Mouse (Mus musculus) adrenal gland, adult 2 months (tissue): Measurements from ENCODE around the gene Ppp1r15b. TPM values are rescaled to one million over a fixed set of nuclear protein-coding genes. Genes with fewer than 3 reads are reported as not detected.

Source experiments
- DNase-seq: peaks from one replicate; pipeline ENCODE4 v3.0.0; 2021
- polyA plus RNA-seq: library from polyadenylated mRNA; depleted of rRNA; stranded (reverse); fragments of >200 nt; gene quantifications from 2 replicates; pipeline ENCODE4 v1.2.3, GENCODE M21; 2012
- total RNA-seq, 2 experiments: library from RNA; stranded (reverse); gene quantifications; 2 replicates each; pipeline ENCODE4 v1.2.3; 2021

The Ppp1r15b gene
- total and polyA plus RNA-seq, 3 experiments = 34.1 to 90.2 (median 89.6) TPM

DNA sequence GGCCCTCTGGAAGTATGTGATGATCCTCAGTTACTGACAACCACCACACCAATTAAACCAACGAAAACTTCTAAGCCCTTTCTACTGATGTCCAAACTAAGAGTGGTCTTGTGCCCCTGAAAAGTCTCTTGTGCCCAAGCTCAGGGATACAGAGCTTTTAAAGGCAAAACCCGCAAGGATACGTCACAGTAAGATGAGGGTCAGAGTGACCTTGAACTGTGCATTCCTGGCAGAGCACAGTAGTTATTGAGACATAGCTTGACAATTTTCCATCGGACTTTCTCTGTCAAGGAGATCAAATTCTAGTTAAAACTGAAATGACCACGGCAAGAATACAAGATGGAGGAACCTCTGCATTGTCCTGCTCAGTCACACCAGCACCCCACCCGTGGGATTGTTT is 9.7 kb upstream of the Ppp1r15b start:
- peak; percentile 44 for DNase-seq

DNA sequence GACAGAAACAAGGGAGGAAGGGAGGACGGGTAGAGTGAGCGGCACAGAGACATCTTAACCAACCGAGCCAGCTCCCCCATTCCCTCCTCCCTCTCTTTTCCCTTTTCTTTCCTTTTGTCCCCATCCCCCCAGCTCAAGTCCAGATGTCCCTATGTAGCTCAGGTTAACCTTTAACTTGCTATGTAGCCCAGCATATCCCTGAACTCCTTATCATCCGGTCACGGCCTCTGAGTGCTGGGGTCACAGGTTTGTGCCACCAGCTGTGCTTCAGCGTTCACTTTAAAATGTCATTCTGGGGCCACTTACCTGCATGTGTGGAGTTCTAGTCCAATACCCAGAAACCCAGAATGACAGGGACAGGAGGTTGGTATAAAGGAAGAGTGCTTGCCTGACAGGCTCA is 6.8 kb upstream of the Ppp1r15b start:
- no peak for DNase-seq

DNA sequence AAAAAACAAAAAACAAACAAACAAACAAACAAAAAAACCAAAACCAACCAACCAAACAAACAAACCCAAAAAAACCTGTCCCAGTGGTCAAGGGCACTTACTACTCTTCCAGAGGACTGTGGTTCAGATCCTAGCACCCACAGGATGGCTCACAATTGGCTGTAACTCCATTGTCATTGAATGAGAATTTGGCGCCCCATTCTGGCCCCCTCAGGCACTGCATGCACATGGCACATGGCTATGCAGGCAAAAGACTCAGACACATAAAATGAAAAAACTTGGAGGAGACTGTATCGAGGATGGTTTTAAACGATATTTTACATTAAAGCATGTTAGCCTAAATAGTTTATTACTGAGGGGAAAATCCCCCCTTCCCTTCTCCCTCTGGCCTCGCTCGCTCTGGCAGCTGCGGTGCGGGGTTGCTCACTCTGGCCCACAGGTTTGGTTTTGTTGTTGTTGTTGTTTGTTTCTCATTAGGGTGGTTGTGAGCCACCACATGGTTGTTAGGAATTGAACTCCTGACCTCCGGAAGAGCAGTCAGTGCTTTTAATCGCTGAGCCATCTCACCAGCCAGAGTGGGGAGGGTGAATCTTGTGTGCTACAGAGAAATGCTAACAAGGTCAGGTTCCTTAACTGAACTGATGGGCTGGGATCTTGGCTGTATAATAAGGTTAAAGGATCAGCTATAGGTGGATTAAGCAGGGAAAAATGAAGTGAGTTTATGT is 5.1 kb upstream of the Ppp1r15b start:
- no peak for DNase-seq

DNA sequence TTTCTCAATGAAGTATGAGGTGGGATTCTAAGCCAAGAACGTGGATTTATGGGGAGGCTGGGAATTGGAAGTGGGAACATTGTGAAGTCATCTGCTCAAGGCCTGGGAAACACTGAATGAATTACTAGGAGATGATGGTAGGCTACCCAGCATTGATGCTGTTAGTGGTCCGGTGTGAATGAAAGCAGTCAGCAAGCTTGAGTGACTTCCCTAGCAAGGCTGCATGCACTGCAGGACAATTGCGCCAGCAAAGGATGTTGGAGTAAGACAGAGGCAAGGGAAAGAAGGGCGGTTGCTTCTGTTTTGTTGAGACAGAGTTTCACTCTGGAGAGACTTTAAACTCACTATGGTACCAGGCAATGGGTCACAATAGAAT is 4.6 kb upstream of the Ppp1r15b start:
- DNase-seq = no peak

- DNase-seq = peak; percentile 56
These were observed 3.6 kb upstream of the Ppp1r15b start for GRCm38 (mm10) chr1:133127328-133127727.

GRCm38 (mm10) chr1:133129471-133130221 is 1.3 kb upstream of the Ppp1r15b start:
- peak; percentile 43 for DNase-seq

DNA sequence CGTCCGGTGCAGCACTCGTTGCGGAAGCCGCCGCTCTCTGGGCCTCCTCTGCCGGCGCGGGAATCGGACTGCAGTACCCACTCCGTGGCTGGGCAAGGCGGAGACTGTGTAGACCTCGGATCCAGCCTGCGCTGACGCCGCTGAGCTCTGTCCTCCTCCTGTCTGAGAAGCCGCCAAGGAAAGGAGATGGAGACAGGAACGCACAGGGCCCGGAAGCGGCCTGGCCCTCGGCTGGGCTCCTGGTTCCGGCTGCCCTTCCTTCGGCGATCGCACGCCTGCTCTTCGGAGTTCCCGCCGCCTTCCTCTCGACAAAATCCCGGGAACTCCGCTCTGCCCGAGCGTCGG is 590 bp downstream of the Ppp1r15b start:
- DNase-seq = no peak

GRCm38 (mm10) chr1:133131936-133132335 is 993 bp downstream of the Ppp1r15b start:
- DNase-seq = peak; percentile 53

GRCm38 (mm10) chr1:133132388-133133326 is 1.7 kb downstream of the Ppp1r15b start:
- peak; percentile 47 for DNase-seq

- peak; percentile 29 for DNase-seq
These were observed 2.5 kb downstream of the Ppp1r15b start for GRCm38 (mm10) chr1:133133425-133133824.

GRCm38 (mm10) chr1:133134071-133134470 is 3.1 kb downstream of the Ppp1r15b start:
- peak; percentile 32 for DNase-seq

GRCm38 (mm10) chr1:133134881-133135280 is 3.9 kb downstream of the Ppp1r15b start:
- DNase-seq = peak; percentile 38

GRCm38 (mm10) chr1:133135808-133136207 is 4.9 kb downstream of the Ppp1r15b start:
- no peak for DNase-seq

DNA sequence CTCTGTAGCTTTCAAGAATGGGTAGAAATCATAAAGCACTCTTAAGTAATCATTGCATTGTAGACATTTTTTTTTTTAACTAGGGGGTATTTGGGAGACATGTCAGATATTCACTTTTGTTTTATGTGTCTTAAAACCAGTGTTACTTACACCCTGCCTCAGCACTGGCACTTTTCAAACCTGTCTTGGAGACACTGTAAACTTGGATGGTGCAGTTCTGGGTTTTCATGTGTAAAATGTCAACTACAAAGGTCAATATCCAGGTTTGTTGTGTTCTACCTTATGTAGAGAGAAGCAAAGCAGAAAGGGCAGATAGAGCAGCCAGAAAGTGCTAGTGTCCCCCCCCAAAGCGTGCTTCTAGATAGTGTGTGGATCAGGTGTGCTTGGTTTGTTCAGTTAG is 7.5 kb downstream of the Ppp1r15b start:
- DNase-seq = no peak

GRCm38 (mm10) chr1:133146014-133147009 is 15.4 kb downstream of the Ppp1r15b start:
- DNase-seq = peak; percentile 53

GRCm38 (mm10) chr1:133147324-133147723 is 16.4 kb downstream of the Ppp1r15b start:
- no peak for DNase-seq

- no peak for DNase-seq
These were observed 17.2 kb downstream of the Ppp1r15b start for GRCm38 (mm10) chr1:133148122-133148521.

DNA sequence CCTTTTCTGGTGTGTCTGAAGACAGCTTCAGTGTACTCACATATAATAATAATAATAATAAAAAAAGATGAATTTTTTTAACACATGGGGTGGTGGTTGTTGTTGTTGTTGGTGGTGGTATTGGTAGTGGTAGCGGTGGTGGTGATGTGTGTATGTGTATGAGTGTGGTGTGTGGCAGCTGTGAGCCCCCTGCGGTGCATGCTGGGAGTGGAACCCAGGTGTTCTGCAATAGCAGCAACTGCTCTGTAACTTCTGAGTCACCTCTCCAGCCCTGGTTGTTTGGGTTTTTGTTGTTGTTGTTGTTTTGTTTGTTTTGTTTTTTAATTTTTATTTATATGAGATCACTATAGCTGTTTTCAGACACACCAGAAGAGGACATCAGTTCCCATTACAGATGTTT is 19.6 kb downstream of the Ppp1r15b start:
- DNase-seq = no peak

DNA sequence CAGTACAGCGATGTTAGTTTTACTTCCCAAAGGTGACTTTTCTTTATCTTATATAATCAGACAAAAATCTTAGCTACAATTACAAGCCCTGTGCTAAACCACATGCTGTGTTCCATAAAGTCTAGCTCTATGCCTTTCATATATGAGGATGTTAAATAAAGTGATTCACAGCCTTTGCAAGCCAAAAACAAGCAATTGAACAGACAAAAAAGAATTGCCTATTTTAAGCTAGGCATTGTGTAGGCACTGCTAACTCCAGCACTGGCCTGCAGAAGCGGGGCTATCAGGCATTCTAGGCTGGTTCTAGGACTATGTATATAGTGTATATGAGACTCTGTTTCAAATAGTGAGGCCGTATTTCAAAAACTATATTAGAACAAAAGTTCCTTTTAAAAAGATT is 21.3 kb downstream of the Ppp1r15b start:
- DNase-seq = no peak

GRCm38 (mm10) chr1:133155270-133155669 is 24.3 kb downstream of the Ppp1r15b start:
- DNase-seq = no peak

GRCm38 (mm10) chr1:133159128-133159564 is 28.2 kb downstream of the Ppp1r15b start:
- DNase-seq = peak; percentile 61
